ENCODE assay signal across 16 mouse cellular contexts in genomic region chr3:88591044-88591443, GRCm38 (mm10). TPM values are rescaled to one million over a fixed set of nuclear protein-coding genes. Genes with fewer than 3 reads are reported as not detected.
DNase-seq lines count a peak whose midpoint lies in the region; ATAC-seq and TF ChIP-seq lines count a peak whose summit lies in the region.
"Had no signal": no experiment of that assay in that cellular context is flagged by ENCODE, and none has a peak within 500 bp of the region (broad histone marks: within the 10 kb centered on the region; RNA-seq: fewer than 3 reads in every experiment).

No protein-coding gene starts in this region.

- H3K27ac ChIP-seq in heart, embryonic 10.5 days, result peak overlapping the region; percentile 13; the same call in 1 of the 2 replicates
- no peak overlapping the region for H3K27ac ChIP-seq in liver, adult 2 months (replicated peaks; ENCODE audit: insufficient read depth, low read depth, low read length)
- no peak overlapping the region for H3K27ac ChIP-seq in liver, embryonic 12.5 days
- peak overlapping the region; percentile 54; the same call in 1 of the 2 replicates for H3K27ac ChIP-seq in limb, embryonic 10.5 days
- H3K27ac ChIP-seq in stomach, embryonic 15.5 days, result no peak overlapping the region
- no peak overlapping the region for H3K27ac ChIP-seq in left cerebral cortex, adult 2 months
- H3K27ac ChIP-seq: forebrain, embryonic 13.5 days; layer of hippocampus, adult 2 months had no signal

- ATAC-seq in liver, embryonic 12.5 days, result no peak
- ATAC-seq in stomach, embryonic 15.5 days (ENCODE audit: insufficient read depth, low FRiP score, low read depth), result 0 out of 2 replicates have a peak, but pooled peaks have one; percentile 27
- ATAC-seq: activated CD4-positive, CD25-positive, alpha-beta regulatory T cell, adult 4 months; forebrain, embryonic 13.5 days; intestine, embryonic 16.5 days had no signal

- no peak for TF ChIP-seq POLR2A in liver, adult 2 months (IDR thresholded peaks at IDR 0.05; ENCODE audit: extremely low read depth, insufficient read depth, low read length)

- peaks cover 32% of the 10 kb centered on the region for H3K36me3 ChIP-seq in heart, embryonic 10.5 days
- peaks cover 19% of the 10 kb centered on the region for H3K36me3 ChIP-seq in liver, adult 2 months (ENCODE audit: control insufficient read depth, insufficient read depth, low read length)
- peaks cover 29% of the 10 kb centered on the region for H3K36me3 ChIP-seq in liver, embryonic 12.5 days
- H3K36me3 ChIP-seq in limb, embryonic 10.5 days, result peaks cover 33% of the 10 kb centered on the region
- peaks cover 24% of the 10 kb centered on the region for H3K36me3 ChIP-seq in stomach, embryonic 15.5 days

- H3K27me3 ChIP-seq in heart, embryonic 10.5 days (ENCODE audit: insufficient read depth, poor library complexity, severe bottlenecking), result no peaks in the 10 kb centered on the region
- no peaks in the 10 kb centered on the region for H3K27me3 ChIP-seq in liver, adult 2 months (ENCODE audit: control insufficient read depth, insufficient read depth, low read length)
- H3K27me3 ChIP-seq in liver, embryonic 12.5 days (replicated peaks), result no peaks in the 10 kb centered on the region
- H3K27me3 ChIP-seq in limb, embryonic 10.5 days (ENCODE audit: low read depth, poor library complexity, severe bottlenecking), result no peaks in the 10 kb centered on the region
- no peaks in the 10 kb centered on the region for H3K27me3 ChIP-seq in stomach, embryonic 15.5 days (replicated peaks)
- H3K27me3 ChIP-seq: forebrain, embryonic 13.5 days had no signal

- H3K9ac ChIP-seq in liver, adult 2 months (ENCODE audit: low read depth, low read length), result no peak overlapping the region
- no peak overlapping the region for H3K9ac ChIP-seq in liver, embryonic 12.5 days
- no peak overlapping the region for H3K9ac ChIP-seq in stomach, embryonic 15.5 days

- no peak for DNase-seq in heart, embryonic 10.5 days (ENCODE audit: low spot score)
- DNase-seq in heart, adult 9 months (ENCODE audit: low spot score in 2 of 2), result no peak
- peak; percentile 60 for DNase-seq in liver, adult 2 months (ENCODE audit: extremely low read depth, low read depth, low spot score)
- no peak for DNase-seq in limb, embryonic 10.5 days (ENCODE audit: low spot score)
- DNase-seq in right cerebral cortex, postnatal 14 days, result no peak
- no peak for DNase-seq in left cerebral cortex, adult 2 months (ENCODE audit: extremely low spot score in 1 of 2, low spot score in 2 of 2)
- DNase-seq: cerebellum, adult 9-10 months had no signal

- no peak for TF ChIP-seq CTCF in liver, adult 2 months (IDR thresholded peaks at IDR 0.05; ENCODE audit: low read depth, low read length)
- no peak for TF ChIP-seq CTCF in left cerebral cortex, adult 2 months (IDR thresholded peaks at IDR 0.05)

- H3K79me2 ChIP-seq in liver, adult 2 months (ENCODE audit: control insufficient read depth, insufficient read depth, low read length), result no peaks in the 10 kb centered on the region

- H3K4me1 ChIP-seq in heart, embryonic 10.5 days, result peaks cover 40% of the 10 kb centered on the region
- peaks cover 12% of the 10 kb centered on the region for H3K4me1 ChIP-seq in liver, adult 2 months (ENCODE audit: control insufficient read depth, insufficient read depth, low read length)
- peaks cover 27% of the 10 kb centered on the region for H3K4me1 ChIP-seq in liver, embryonic 12.5 days
- H3K4me1 ChIP-seq in limb, embryonic 10.5 days, result peaks cover 29% of the 10 kb centered on the region
- H3K4me1 ChIP-seq in stomach, embryonic 15.5 days, result peaks cover 23% of the 10 kb centered on the region

- intact Hi-C loops in left cerebral cortex, adult 2 months (cut with DNase I), result loop anchor here (5.0 kb wide), 1 partner anchor 146 kb away; no protein-coding TSS in a partner anchor

- WGBS in heart, embryonic 10.5 days, result 36% methylated on average over 3 of the region's 3 CpGs
- 28% methylated on average over 3 of the region's 3 CpGs for WGBS in liver, adult 2 months
- 65% methylated on average over 3 of the region's 3 CpGs for WGBS in liver, embryonic 12.5 days (ENCODE audit: insufficient replicate concordance)
- WGBS in limb, embryonic 10.5 days, result 52% methylated on average over 3 of the region's 3 CpGs
- 56% methylated on average over 3 of the region's 3 CpGs for WGBS in stomach, embryonic 15.5 days

- H3K4me2 ChIP-seq in liver, embryonic 12.5 days, result no peak overlapping the region
- H3K4me2 ChIP-seq in stomach, embryonic 15.5 days, result no peak overlapping the region
- H3K4me2 ChIP-seq: forebrain, embryonic 13.5 days had no signal

- no peak overlapping the region for H3K4me3 ChIP-seq in heart, embryonic 10.5 days
- no peak overlapping the region for H3K4me3 ChIP-seq in liver, adult 2 months (ENCODE audit: insufficient read depth, low read depth, low read length)
- no peak overlapping the region for H3K4me3 ChIP-seq in liver, embryonic 12.5 days
- no peak overlapping the region for H3K4me3 ChIP-seq in limb, embryonic 10.5 days
- no peak overlapping the region for H3K4me3 ChIP-seq in stomach, embryonic 15.5 days (replicated peaks)
- H3K4me3 ChIP-seq in left cerebral cortex, adult 2 months, result no peak overlapping the region
- H3K4me3 ChIP-seq: forebrain, embryonic 13.5 days; layer of hippocampus, adult 2 months had no signal

- no peaks in the 10 kb centered on the region for H3K9me3 ChIP-seq in heart, embryonic 10.5 days
- no peaks in the 10 kb centered on the region for H3K9me3 ChIP-seq in liver, embryonic 12.5 days (replicated peaks)
- H3K9me3 ChIP-seq in limb, embryonic 10.5 days (replicated peaks), result no peaks in the 10 kb centered on the region
- no peaks in the 10 kb centered on the region for H3K9me3 ChIP-seq in stomach, embryonic 15.5 days
- H3K9me3 ChIP-seq: forebrain, embryonic 13.5 days; G1E had no signal

RNA-seq across cellular contexts. Expression of gene Arhgef2, which starts 14.7 kb away (rescaled TPM):
- polyA plus RNA-seq in heart, embryonic 10.5 days (2016; fragmentation: Nextera tagmentation; extraction: Ambion mirVana), result 82.5 and 108 TPM in 2 replicates
- total RNA-seq in liver, adult 2 months (2014; rRNA removed), result 2.7 and 3.6 TPM in 2 replicates
- 3.6 and 4.9 TPM in 2 replicates for polyA plus RNA-seq in liver, adult 2 months (2012; rRNA removed)
- 30.5 and 33.0 TPM in 2 replicates for polyA plus RNA-seq in liver, embryonic 12.5 days (2016; fragmentation: Nextera tagmentation; extraction: Ambion mirVana)
- 103 and 119 TPM in 2 replicates for polyA plus RNA-seq in limb, embryonic 10.5 days (2016; fragmentation: Nextera tagmentation; extraction: Ambion mirVana)
- 77.1 and 78.7 TPM in 2 replicates for polyA plus RNA-seq in stomach, embryonic 15.5 days (2015; fragmentation: Nextera tagmentation; extraction: Ambion mirVana)
- 100 to 1,000 TPM; 239 to 266 TPM for total RNA-seq in left cerebral cortex, adult 2 months (2021)

RNA-seq across cellular contexts. Expression of gene Ssr2, which starts 15.4 kb away (rescaled TPM):
- polyA plus RNA-seq in heart, embryonic 10.5 days (2016; fragmentation: Nextera tagmentation; extraction: Ambion mirVana), result 184 and 207 TPM in 2 replicates
- total RNA-seq in liver, adult 2 months (2014; rRNA removed), result 90.0 and 110 TPM in 2 replicates
- 155 and 176 TPM in 2 replicates for polyA plus RNA-seq in liver, adult 2 months (2012; rRNA removed)
- 172 and 177 TPM in 2 replicates for polyA plus RNA-seq in liver, embryonic 12.5 days (2016; fragmentation: Nextera tagmentation; extraction: Ambion mirVana)
- polyA plus RNA-seq in limb, embryonic 10.5 days (2016; fragmentation: Nextera tagmentation; extraction: Ambion mirVana), result 199 and 202 TPM in 2 replicates
- 339 and 359 TPM in 2 replicates for polyA plus RNA-seq in stomach, embryonic 15.5 days (2015; fragmentation: Nextera tagmentation; extraction: Ambion mirVana)
- total RNA-seq in left cerebral cortex, adult 2 months (2021), result 10 to 100 TPM; 90.2 to 90.3 TPM

RNA-seq across cellular contexts. Expression of gene Ubqln4, which starts 37.5 kb away (rescaled TPM):
- 49.5 and 62.2 TPM in 2 replicates for polyA plus RNA-seq in heart, embryonic 10.5 days (2016; fragmentation: Nextera tagmentation; extraction: Ambion mirVana)
- total RNA-seq in liver, adult 2 months (2014; rRNA removed), result 8.3 and 14.2 TPM in 2 replicates
- polyA plus RNA-seq in liver, adult 2 months (2012; rRNA removed), result 41.1 and 42.8 TPM in 2 replicates
- polyA plus RNA-seq in liver, embryonic 12.5 days (2016; fragmentation: Nextera tagmentation; extraction: Ambion mirVana), result 37.9 and 39.5 TPM in 2 replicates
- polyA plus RNA-seq in limb, embryonic 10.5 days (2016; fragmentation: Nextera tagmentation; extraction: Ambion mirVana), result 78.8 and 79.5 TPM in 2 replicates
- 40.2 and 40.9 TPM in 2 replicates for polyA plus RNA-seq in stomach, embryonic 15.5 days (2015; fragmentation: Nextera tagmentation; extraction: Ambion mirVana)
- total RNA-seq in left cerebral cortex, adult 2 months (2021), result 100 to 1,000 TPM; 137 to 148 TPM

RNA-seq across cellular contexts. Expression of gene Lamtor2, which starts 38.2 kb away (rescaled TPM):
- 154 and 190 TPM in 2 replicates for polyA plus RNA-seq in heart, embryonic 10.5 days (2016; fragmentation: Nextera tagmentation; extraction: Ambion mirVana)
- 104 and 125 TPM in 2 replicates for total RNA-seq in liver, adult 2 months (2014; rRNA removed)
- polyA plus RNA-seq in liver, adult 2 months (2012; rRNA removed), result 201 and 204 TPM in 2 replicates
- 101 and 102 TPM in 2 replicates for polyA plus RNA-seq in liver, embryonic 12.5 days (2016; fragmentation: Nextera tagmentation; extraction: Ambion mirVana)
- polyA plus RNA-seq in limb, embryonic 10.5 days (2016; fragmentation: Nextera tagmentation; extraction: Ambion mirVana), result 151 and 159 TPM in 2 replicates
- polyA plus RNA-seq in stomach, embryonic 15.5 days (2015; fragmentation: Nextera tagmentation; extraction: Ambion mirVana), result 193 and 198 TPM in 2 replicates
- total RNA-seq in left cerebral cortex, adult 2 months (2021), result 10 to 100 TPM; 98.3 to 99.1 TPM

RNA-seq across cellular contexts. Expression of gene Rab25, which starts 42.9 kb away (rescaled TPM):
- 1.1 and 1.6 TPM in 2 replicates for polyA plus RNA-seq in heart, embryonic 10.5 days (2016; fragmentation: Nextera tagmentation; extraction: Ambion mirVana)
- total RNA-seq in liver, adult 2 months (2014; rRNA removed), result 0.18 and 0.20 TPM in 2 replicates
- polyA plus RNA-seq in liver, adult 2 months (2012; rRNA removed), result 0.32 and 0.46 TPM in 2 replicates
- 0.70 TPM in 1 of 2 replicates, not detected in the other for polyA plus RNA-seq in liver, embryonic 12.5 days (2016; fragmentation: Nextera tagmentation; extraction: Ambion mirVana)
- 1.7 and 3.7 TPM in 2 replicates for polyA plus RNA-seq in limb, embryonic 10.5 days (2016; fragmentation: Nextera tagmentation; extraction: Ambion mirVana)
- polyA plus RNA-seq in stomach, embryonic 15.5 days (2015; fragmentation: Nextera tagmentation; extraction: Ambion mirVana), result 86.9 and 90.6 TPM in 2 replicates
- total RNA-seq in left cerebral cortex, adult 2 months (2021), result not detected
- total RNA-seq: gastrocnemius, adult 8-10 months; layer of hippocampus, adult 2 months had no signal
- polyA plus RNA-seq: activated CD4-positive, CD25-positive, alpha-beta regulatory T cell, adult 4 months; forebrain, embryonic 13.5 days; neural tube, embryonic 14.5 days had no signal

Comparison
In these comparisons a context has a peak if more than half of its experiments do, and no peak if none do; other contexts are left out.
1. H3K27ac ChIP-seq: peak in heart, embryonic 10.5 days (single experiment) and limb, embryonic 10.5 days (single experiment); none in liver, adult 2 months (single experiment), liver, embryonic 12.5 days (single experiment), stomach, embryonic 15.5 days (single experiment) and left cerebral cortex, adult 2 months (single experiment).